Mouse (Mus musculus) common myeloid progenitor, adult 5-6 weeks (primary cell): ENCODE measurements around the gene Tspan9. TPM values are rescaled to one million over a fixed set of nuclear protein-coding genes. Genes with fewer than 3 reads are reported as not detected.

ENCODE experiments used
- ATAC-seq: replicated peaks from 2 replicates; pipeline ENCODE4 v1.8.0; 2016; ENCODE audit warnings: low read depth, mild to moderate bottlenecking, moderate TSS enrichment, inconsistent platforms; ENCODE audit not compliant: poor library complexity, severe bottlenecking
- total RNA-seq: library from RNA; stranded (forward); fragments of 200-1000, 187-1606 nt; gene quantifications from 2 replicates; pipeline ENCODE4 v1.2.3, GENCODE M21; 2017

Tspan9 gene
- total RNA-seq, 1 experiment from 2014 or later: 0.69 TPM

- no peak for ATAC-seq
Observed at GRCm38 (mm10) chr6:128081781-128082180, 61.6 kb downstream of the Tspan9 start.

GRCm38 (mm10) chr6:128081293-128081692 lies 62.1 kb downstream of the Tspan9 start:
- ATAC-seq: no peak

- no peak for ATAC-seq
Observed at GRCm38 (mm10) chr6:128079576-128080224, 63.7 kb downstream of the Tspan9 start.

- ATAC-seq: no peak
Observed at GRCm38 (mm10) chr6:128078508-128078907, 64.9 kb downstream of the Tspan9 start.

GRCm38 (mm10) chr6:128076104-128077020 lies 67.0 kb downstream of the Tspan9 start:
- no peak for ATAC-seq

GRCm38 (mm10) chr6:128075453-128076003 lies 67.9 kb downstream of the Tspan9 start:
- ATAC-seq: no peak

- ATAC-seq: no peak
Observed at GRCm38 (mm10) chr6:128070921-128071558, 72.4 kb downstream of the Tspan9 start.

- no peak for ATAC-seq
Observed at GRCm38 (mm10) chr6:128070072-128070872, 73.1 kb downstream of the Tspan9 start.

- no peak for ATAC-seq
Observed at GRCm38 (mm10) chr6:128068144-128068543, 75.2 kb downstream of the Tspan9 start.

- ATAC-seq: peak; percentile 64
Observed at GRCm38 (mm10) chr6:128065982-128066381, 77.4 kb downstream of the Tspan9 start.

GRCm38 (mm10) chr6:128063501-128063900 lies 79.9 kb downstream of the Tspan9 start:
- ATAC-seq: peak; percentile 31

- ATAC-seq: no peak
Observed at GRCm38 (mm10) chr6:128062784-128063183, 80.6 kb downstream of the Tspan9 start.

GRCm38 (mm10) chr6:128062216-128062615 lies 81.2 kb downstream of the Tspan9 start:
- ATAC-seq: no peak

GRCm38 (mm10) chr6:128061342-128061741 lies 82.1 kb downstream of the Tspan9 start:
- no peak for ATAC-seq

- no peak for ATAC-seq
Observed at GRCm38 (mm10) chr6:128058570-128058969, 84.8 kb downstream of the Tspan9 start.

GRCm38 (mm10) chr6:128058157-128058556 lies 85.2 kb downstream of the Tspan9 start:
- ATAC-seq: no peak

GRCm38 (mm10) chr6:128053000-128053732 lies 90.2 kb downstream of the Tspan9 start:
- ATAC-seq: no peak

GRCm38 (mm10) chr6:128047671-128048070 lies 95.7 kb downstream of the Tspan9 start:
- ATAC-seq: no peak

- no peak for ATAC-seq
Observed at GRCm38 (mm10) chr6:128047239-128047638, 96.2 kb downstream of the Tspan9 start.
